Mouse (Mus musculus) liver, adult 2 months (tissue): ENCODE data around the gene Olfr902.

Source experiments
- CTCF ChIP-seq: fragments of 200-500 bp; IDR thresholded peaks from 2 replicates; pipeline ENCODE4 v1.5.1; 2011; ENCODE audit warnings: low read depth, low read length, control low read depth
- POLR2A ChIP-seq: fragments of 200-500 bp; IDR thresholded peaks from 2 replicates; pipeline ENCODE4 v1.6.1; 2011; ENCODE audit warnings: low read length, control low read depth; ENCODE audit not compliant: insufficient read depth; ENCODE audit errors: extremely low read depth

DNA sequence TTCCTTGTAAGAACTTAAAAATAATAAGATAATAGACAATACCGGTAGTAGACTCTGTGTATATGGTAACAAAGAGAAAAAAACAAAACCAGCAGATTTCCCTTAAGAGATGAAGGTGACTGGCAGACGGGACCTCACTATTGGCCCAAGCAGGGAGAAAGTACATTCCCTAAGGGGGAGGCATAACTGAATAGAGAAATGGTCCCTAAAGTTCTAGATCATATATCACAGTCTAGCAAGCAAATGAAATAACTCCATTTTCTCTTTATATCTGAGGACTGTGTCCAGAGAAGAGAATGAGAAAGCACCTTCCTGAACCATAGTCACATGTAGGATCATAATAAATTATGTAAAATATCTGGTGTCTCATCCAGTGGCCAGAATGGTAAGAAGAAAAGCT lies 48.0 kb downstream of the Olfr902 start, which contains the start of gene Olfr907:
- TF ChIP-seq CTCF (no peak), POLR2A (no peak)
